Mouse (Mus musculus): ENCODE data around the gene Sit1.

- TF ChIP-seq EP300 (IDR thresholded peaks at IDR 0.05; ENCODE audit: insufficient read depth, low read depth, low read length) (no peak), CTCF (IDR thresholded peaks at IDR 0.05; ENCODE audit: low read depth, low read length) (no peak), POLR2A (IDR thresholded peaks at IDR 0.05; ENCODE audit: insufficient read depth, low read length) (no peak)
Observed at GRCm38 (mm10) chr4:43519956-43520355, 36.4 kb upstream of the Sit1 start.
